Mouse (Mus musculus) urinary bladder, adult 18-20 months (tissue): ENCODE data around the gene Pdgfra.
A peak's percentile ranks its signal among the peaks of the same experiment; 100 is the strongest.

ENCODE experiments used
- DNase-seq, 2 experiments: peaks; one replicate each; pipeline ENCODE4 v3.0.0; 2022; ENCODE audit warnings: low spot score in 2 of 2, mixed read lengths in 2 of 2

The Pdgfra gene

DNA sequence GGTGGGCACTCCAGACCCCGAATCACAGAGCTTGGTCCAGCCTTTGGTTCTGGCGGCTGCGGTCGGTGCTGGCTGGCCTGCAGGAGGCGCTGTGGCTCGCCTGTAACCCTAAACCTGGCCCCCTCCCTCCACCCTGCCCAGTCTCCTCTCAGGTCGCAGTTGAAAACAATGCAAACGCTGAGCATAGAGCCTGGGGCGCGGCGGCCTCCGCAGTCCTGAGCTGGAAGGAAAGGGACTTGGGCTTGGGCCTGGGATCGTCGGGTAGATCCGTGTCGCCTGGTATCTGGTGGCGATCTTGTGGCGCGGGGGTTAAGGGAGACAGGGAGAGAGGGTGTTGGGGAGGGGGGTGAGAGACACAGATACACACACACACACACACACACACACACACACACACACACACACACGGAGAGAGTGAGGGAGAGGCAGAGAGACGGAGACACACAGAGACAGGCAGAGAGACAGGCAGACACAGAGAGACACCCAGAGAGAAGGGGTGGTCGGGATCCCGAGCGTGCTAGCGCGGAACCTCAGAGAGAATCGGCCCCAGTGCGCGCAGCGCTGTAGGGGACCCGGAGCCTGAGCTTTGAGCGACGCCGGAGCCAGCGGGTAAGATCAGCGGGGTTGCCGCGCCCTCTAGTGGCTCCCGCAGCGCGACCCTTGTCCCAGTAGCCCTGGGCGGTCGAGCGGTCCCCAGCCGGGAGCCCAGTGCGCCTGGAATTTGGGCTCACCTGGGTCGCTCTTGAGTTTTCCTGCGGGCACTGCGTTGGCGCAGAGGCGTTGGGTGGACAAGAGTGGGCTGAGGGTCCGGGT, 3.9 kb downstream of the Pdgfra start:
- DNase-seq = peak; percentile 78 to 83

DNA sequence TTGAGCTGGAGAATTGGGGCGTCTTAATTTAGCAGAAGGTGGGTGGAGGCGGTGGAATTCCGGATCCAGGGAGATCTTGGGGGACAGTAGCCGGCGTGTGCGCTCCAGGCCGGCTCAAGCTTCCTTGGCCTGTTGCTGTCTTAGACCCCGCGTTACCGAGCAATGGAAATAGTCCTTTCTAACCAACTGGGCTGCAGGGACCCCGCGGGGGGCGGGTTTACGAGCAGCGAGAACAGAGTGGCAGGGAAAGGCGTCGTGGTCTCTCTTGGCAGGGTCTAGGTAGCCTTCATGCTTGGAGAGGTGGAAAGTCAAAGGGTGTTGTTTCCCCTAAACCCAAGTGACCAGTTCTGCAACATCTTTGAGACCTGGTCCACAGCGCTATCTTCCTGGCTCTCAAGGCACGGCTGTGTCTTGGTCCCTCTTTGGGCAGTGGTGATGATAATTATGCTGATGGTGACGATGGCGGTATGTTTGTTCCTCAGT, 4.5 kb downstream of the Pdgfra start:
- peak in 1 of 2 experiments; percentile 54 for DNase-seq

DNA sequence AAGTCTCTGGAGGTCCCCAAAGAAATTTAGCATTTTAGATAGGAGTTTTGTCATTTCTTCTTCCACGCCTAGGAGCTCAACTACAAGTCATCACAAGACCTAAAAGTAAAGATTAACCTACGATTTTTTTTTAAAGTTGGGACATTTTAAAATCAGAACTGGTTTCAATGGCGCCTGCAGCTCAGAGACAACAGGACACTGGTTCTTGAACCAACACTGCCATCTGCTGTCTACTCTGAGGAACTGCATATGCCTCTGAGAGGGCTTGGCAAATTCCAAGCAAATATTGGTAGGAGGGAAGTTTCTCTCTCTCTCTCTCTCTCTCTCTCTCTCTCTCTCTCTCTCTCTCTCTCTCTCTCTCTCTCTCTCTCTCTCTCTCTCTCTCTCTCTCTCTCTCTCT, 4.9 kb downstream of the Pdgfra start:
- DNase-seq = no peak

DNA sequence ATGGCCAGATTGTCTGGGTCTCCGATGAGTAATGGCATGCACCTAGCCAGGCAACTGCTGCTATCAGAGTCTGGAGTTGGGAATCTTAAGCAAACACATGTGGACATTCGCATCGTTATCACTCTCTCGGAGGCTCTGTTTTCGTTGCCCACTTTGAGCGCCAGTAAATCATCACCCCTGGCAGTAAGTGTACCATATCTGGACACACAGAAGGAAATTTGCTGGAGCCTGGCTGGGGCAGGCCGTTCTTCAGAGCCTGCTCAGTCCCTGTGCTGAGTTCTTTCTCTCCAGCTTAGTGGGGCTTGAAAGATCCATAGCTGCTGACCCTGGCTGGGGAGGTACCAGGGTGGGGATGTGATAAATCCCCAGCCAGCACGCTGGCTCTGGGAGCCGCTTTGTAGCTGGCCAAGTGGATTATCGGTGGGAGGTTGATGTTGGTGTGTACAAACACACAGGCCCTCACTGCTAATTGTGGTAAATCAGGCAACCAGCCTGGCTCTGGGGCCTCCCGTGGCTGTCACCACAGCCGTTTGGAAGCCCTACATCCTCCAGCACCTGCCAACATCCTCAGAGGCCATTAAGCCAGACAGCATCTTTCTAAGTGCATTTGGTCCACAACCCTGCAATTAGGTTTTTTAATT, 8.6 kb downstream of the Pdgfra start:
- no peak for DNase-seq

DNA sequence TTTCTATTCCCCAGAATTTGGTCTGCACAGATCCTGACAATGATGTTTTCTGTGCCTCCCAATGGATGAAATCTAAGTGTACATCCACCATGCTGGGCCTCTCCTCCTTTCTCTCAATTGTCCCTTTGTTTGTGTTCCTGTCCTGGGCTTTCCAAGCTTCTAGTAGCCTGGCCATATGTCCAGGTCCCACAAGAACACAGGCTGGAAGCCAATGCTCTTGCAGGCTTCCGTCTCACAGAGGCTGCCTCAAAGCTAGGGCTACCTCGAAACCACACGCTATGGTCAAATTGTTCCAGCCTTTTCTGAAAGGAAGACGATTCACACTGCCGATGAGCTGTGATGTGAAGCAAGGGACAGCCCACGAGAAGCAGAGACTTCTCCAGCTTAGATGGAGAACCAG, 9.5 kb downstream of the Pdgfra start:
- no peak for DNase-seq

DNA sequence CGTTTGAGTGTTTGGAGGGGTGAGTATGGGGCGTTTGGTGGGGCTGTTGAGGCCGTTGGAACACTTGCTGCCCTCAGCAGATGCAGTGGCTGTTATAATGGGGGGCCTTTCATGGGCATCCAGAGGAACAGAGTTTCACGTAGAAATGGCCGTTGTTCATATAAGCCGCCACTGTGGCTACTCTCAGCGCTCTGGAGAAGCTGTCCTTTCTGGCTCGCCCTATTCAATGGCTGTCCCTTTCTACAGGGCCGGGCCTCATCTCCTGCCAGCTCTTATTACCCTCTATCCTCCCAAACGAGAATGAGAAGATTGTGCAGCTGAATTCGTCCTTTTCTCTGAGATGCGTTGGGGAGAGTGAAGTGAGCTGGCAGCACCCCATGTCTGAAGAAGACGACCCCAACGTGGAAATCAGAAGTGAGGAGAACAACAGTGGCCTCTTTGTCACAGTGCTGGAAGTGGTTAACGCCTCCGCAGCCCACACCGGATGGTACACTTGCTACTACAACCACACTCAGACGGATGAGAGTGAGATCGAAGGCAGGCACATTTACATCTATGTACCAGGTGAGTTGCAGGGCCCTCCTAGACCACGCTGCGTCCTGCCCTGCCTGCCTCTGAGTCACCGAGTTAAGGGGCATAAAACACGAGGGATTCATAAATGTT, 11.3 kb downstream of the Pdgfra start:
- no peak for DNase-seq

DNA sequence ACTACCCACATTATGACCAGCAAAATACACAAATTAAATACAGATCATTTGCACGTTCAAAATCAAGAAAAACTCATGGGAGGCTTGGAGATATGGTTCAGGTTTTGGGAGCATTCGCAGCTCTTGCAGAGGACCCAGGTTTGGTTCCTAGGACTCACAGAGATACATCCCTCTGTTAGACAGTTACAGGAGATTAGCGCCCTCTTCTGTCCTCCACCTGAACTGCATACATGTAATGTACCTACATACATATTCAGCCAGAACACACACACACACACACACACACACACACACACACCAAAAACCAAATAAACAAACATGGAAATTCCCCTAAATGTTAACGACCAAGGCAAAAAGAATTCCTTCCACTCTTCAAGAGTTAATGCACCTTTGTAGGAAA, 12.6 kb downstream of the Pdgfra start:
- DNase-seq = no peak

DNA sequence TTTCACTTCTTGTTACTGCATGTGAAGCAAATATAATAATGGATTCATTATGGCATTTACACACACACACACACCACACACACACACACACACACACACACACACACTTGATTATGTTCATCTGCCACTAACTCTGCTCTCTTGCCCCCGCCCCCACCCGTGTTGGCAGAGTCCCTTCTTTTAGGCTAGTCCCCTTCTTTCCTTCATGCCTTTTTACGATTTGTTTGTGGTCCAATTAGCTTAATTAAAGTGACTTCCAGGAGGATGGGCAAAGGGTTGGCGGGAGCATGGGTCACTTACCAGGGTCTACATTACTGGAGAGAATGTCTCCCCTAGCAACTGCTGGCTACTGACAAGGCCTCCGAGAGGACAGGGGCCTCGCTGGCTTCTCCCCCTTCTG, 17.7 kb downstream of the Pdgfra start:
- no peak for DNase-seq

DNA sequence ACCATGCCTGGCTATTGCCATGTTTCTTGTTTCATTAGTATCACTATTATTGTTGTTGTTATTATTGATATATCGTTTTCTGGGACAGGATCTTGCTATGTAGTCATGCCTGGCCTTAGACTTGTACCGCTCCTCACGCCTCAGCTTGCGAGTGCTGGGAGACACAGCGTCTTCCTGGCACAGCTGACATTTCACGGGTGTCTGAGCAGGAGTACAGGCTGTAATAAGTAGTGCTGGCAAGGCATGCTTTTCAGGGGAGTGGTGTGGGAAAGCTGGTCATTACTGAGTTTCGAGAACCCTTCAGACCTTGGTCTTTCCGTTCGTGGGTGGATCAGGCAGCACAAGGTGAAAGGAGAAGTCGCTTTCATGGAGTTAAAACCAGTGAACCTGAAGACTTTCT, 19.8 kb downstream of the Pdgfra start:
- no peak for DNase-seq

DNA sequence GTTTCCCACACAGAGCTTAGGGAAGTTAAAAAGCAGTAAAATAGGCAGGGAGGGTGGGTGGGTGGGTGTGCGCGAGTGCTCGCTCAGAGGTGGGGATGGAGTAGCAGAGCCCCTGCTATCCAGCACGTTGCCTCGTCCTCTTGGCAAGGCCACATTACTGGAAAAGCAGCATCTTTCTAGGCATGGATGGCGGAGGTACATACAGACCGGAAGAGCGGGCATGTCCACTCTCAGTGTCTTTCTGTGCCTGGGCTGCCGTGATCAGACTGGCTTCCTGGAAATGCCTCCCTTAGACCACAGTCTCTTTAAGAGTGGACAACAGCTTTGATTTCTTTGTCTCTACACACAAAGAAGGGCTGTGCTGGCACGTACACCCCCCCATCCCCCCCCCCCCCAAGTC, 27.2 kb downstream of the Pdgfra start:
- no peak for DNase-seq

DNA sequence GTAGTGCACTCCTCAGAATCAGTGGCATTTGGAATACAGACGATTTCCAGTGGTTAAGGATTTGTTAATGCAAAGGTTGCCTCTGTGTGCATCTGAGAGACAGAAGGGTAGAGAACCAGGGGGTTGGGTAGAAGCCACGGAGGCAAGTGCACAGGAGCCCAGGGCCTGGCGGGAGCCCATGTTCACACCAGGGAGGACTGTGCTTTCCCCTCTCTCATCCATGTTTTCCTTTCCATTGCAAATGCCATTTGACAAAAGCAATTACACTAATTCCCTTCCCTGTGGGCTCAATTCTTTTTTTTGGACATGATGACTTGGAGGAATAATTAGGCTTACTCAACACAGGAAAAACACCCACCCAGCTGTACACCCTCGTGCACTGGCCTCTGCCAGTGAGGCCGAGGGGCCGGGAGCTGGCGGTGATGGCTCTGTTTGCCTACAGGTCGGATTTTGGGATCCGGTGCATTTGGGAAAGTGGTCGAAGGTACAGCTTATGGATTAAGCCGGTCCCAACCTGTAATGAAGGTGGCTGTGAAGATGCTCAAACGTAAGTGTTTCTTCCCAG, 27.7 kb downstream of the Pdgfra start:
- no peak for DNase-seq

DNA sequence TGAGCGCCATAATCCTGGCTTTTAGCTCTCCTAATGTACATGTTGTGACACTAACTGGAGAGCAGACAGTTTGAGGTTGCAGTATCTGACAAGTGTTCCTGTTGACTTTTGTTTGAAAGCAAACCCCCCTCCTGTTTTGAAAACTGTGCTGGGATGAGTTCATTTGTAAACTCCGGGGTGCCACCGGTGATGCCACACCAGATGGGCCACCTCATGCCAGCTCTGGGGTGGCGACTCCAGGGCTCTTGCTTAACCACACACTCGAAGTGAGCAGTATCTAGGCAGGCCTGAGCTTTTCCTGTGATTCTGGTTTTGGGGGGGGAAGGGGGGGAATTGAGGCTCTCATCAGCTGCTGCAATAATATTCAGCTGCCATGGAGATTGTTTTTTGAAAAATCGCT, 31.6 kb downstream of the Pdgfra start:
- DNase-seq = no peak

DNA sequence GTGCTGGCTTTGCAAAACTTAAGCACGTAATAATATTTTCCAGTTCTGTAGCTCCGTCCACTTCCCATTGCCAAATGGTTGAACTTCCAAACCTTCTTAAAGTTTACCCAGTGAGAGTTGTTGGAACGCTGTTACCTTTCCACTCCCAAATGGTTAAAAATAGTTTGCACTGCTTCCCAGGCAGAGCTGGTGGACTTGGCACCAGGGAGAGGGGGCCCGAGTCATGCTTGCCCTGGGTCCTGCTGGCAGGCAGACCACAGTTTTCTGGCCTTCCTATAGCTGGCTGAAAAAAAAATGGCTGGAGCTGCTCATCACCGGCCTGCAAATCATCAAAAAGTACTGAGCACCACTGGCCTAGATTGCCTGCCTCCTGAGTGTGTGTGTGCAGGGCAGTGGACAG, 32.0 kb downstream of the Pdgfra start:
- DNase-seq = no peak

DNA sequence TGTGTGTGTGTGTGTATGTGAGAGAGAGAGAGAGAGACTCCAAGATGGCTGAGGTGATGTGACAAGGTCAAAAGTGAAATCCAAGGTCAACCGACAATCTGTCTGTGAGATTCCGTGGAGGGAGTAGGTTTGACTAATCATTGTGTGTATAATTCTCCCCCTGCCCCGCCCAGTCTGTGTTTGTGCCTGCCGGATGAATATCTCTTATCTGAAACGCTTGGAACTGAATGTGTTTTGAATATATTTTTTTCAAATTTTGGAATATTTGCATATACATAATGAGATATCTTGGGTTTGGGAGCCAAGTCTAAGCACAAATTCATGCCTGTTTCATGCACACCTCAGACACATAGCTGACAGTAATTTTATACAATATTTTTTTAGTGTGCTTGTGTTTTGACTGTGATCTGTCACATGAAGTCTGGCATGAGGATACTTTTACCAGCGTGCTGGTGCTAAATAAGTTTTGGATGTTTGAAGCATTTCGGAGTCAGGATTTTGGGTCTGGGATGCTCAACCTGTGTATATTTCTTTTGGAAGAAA, 32.7 kb downstream of the Pdgfra start:
- no peak for DNase-seq

DNA sequence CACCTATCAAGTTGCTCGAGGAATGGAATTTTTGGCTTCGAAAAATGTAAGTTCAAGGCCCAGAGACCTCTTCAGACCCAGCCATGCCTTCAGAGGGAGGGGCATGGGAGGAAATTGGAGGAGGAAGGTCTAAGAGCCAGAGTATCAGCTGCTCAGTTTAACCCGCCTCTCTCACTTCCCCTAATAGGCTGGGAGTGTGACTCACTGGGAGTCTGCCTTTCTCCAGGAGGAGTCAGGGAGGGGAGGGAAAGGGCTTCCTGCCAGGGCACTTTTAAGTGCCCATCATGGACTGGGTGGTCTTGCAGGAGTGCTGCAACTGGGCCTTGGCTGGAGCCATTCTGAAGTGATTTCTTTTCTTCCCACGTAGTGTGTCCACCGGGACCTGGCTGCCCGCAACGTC, 33.5 kb downstream of the Pdgfra start:
- DNase-seq = no peak

DNA sequence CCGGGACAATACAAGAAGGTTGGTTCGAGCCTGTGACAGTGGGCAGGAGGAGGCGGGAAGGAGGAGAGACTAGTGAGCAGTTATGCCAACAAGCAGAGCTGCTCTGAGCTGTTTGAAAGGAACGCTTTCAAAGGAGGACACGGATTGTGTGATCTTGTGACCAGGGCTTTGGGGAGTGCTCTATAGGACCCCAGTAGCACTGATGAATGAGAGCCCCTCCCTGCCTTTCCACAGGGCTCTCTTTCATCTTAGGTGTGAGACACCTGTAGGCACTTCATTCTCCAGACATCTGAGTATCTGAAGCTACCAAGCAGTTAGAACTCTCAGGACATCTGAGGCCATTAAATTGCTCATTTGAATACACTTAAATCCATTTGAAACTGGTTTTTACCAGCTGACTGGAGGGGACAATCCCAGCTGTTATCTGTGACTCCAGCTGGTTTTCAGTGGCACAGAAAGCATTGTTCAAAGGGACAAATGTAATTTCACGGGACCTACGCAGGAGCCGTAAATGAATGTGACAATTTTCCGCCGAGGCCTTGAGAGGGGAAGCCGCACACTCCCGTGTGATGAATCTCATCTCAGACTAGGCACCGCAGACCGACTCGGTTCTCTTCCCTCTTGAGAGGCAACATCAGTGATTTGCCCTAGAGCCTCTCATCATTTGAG, 37.4 kb downstream of the Pdgfra start:
- DNase-seq = no peak

DNA sequence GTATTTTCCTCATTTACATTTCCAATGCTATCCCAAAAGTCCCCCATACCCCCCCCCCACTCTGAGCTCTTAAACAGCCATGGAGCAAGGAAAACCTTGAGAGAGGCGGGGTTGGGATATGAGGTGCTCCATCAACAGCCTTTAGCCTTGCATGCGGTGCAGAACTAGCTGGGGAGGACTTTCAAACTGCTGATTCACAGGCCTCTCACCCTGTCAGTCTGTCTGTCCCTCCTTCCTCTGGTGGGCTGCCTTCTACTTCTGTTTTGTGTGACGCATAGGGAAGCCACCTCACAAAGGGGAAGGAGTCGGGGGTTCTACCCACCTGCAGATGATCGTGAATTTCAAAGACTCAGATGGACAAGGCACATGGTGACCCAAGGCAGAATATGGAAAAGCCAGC, 41.0 kb downstream of the Pdgfra start:
- DNase-seq = no peak

DNA sequence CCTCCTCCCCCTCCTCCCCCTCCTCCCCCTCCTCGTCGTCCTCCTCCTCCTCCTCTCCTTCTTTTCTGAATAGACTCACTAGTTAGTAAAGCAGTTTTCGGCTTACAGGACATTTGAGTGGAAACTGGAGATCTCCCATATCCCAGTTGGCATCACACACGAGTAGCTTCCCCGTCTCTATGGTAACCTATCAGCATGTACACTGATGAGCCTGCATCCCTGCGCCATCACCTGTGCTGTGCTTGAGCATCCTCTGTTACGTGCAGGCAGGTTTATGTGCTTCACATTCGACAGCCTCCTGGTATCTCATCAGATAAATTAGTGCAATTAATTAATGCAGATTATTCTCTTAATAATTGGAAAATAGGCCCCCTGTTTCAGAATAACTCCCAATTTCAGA, 46.3 kb downstream of the Pdgfra start:
- DNase-seq = no peak

DNA sequence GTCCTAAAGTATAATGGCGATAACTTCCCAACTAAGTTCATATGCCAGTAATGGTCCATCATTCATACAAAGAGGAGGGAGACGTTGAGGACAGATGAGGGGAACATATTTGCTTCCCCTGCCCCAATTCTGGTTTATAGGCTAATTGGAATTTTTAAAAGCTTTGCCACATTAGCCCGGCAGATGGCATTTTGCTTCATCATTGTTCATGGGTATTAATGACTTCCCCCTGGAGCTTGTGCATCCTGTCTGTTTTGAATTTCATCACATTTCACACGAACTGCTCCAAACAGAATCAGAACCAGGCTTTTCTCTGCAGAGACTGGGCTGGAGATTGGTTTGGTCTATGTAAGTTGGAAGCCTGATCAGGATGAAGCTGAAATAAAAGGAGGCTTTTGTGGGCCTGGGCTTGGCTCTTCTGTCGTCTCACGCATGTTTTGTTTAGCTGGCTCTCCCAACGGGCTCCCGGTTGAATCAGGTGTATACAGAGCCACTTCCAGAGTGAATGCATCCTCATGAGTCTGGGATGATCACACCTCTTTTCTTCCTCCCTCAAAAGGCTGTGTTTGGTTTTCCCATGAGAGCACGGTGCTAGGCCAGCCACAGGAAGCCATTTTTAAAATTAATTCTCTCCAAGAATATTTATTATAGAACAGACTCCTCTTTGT, 47.7 kb downstream of the Pdgfra start:
- DNase-seq = no peak

DNA sequence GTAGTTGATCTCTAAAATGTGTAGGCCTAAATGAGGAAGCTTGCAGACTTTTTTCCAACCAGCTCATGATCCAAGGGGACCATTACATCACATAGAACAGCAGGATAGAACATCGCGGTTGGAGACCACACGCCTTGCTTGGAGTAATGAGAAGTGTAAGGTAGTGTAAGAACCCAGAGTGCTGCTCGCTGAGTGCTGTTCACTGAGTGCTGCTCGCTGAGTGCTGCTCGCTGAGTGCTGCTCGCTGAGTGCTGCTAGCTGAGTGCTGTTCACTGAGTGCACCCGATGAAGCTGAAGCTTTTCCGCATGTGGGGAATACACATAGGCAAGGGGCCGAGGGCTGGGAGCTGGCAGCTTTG, 48.3 kb downstream of the Pdgfra start:
- DNase-seq = no peak

DNA sequence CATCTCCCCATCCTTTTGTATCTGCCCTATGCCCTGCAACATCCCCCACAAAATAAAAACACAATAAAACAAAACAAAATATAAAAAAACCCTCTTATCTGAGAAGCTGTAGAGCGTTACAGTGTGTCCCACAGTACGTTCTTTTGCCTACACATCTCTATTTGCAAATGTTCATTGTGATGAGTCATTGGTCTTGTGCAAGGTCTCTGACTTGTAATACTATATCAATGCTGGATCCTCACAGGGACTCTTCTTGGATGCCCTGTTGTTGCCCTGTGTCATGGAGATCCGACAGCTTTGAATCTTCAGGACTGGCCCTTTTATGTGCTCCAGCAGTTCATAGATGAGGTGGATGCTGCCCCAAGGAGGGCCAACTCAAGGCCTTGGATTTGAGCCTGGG, 55.8 kb downstream of the Pdgfra start:
- no peak for DNase-seq
